Mouse (Mus musculus) spleen, postnatal 4 days (tissue): Measurements from ENCODE around the gene Phb2.

Experiments
- DNase-seq, 2 experiments: peaks; one replicate each; pipeline ENCODE4 v3.0.0; 2022; ENCODE audit warnings: low spot score in 2 of 2

Phb2 gene

GRCm38 (mm10) chr6:124722876-124723473 lies 10.8 kb downstream of the Phb2 start:
- no peak for DNase-seq

- no peak for DNase-seq
Observed at GRCm38 (mm10) chr6:124723541-124723940, 11.4 kb downstream of the Phb2 start.

- no peak for DNase-seq
Observed at GRCm38 (mm10) chr6:124724472-124724871, 12.3 kb downstream of the Phb2 start.

- no peak for DNase-seq
Observed at GRCm38 (mm10) chr6:124728621-124729020, 16.5 kb downstream of the Phb2 start.

- no peak for DNase-seq
Observed at GRCm38 (mm10) chr6:124729850-124730705, 17.9 kb downstream of the Phb2 start.

- DNase-seq, result no peak
Observed at GRCm38 (mm10) chr6:124731038-124731437, 18.9 kb downstream of the Phb2 start.

DNA sequence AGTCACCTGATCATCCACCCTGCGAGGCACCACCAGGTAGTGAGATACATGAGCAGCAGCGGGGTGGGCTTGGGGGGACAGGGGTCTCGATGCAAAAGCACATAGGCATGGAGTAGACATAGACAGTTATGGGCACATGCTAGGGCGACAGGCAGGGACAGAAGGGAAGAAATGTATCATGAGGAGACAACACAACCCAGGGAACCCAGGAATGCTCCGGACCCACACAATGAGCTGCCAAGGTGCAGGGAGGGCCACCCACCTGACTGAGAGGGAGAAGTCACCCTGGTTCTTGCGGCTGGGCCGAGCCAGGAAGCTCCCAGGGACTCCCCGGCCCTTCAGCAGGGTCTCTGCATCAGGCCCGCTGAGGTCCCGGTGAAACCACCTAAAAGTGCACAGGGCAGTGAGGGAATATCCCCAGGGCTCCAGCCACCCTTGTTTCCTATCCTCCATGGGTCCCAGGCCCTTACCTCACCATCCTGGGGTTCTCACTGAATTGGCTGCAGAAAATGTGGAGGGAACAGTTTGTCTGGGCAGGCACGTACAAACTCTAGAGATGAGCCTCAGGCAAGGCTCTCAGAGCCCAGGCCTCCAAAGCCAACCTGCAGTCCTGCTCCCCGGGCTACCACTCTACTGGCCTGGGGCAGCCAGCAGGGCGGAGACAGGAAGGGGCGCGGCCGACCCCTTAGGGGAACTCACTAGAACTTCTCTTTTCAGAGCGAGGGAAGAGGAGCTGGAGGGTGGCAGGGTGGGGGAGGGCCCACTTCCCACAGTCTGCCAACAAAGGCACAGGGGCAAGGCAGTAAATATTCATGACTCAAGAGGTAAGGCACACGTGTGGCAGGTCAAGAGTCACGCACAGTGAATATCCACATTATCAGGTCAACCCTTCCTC lies 20.6 kb downstream of the Phb2 start:
- DNase-seq, result peak; percentile 85 to 90

DNA sequence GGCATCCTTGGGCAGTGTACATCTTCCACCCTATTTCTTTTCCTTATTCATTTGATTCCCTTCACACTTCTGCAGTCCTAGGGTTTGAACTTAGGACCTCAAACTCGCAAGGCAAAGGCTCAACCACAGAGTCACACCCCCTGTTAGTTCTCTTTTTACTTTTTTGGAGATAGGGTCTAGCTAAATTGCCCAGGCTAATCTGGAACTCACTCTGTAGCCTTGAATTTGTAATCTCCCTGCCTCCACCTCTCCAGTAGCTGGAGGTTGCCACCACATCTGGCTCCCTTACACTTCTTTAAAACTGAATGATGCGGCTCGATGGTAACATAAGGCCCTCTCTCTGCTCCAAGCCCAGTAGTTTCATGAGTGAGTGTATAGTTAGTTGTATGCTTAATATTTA lies 22.3 kb downstream of the Phb2 start:
- no peak for DNase-seq

DNA sequence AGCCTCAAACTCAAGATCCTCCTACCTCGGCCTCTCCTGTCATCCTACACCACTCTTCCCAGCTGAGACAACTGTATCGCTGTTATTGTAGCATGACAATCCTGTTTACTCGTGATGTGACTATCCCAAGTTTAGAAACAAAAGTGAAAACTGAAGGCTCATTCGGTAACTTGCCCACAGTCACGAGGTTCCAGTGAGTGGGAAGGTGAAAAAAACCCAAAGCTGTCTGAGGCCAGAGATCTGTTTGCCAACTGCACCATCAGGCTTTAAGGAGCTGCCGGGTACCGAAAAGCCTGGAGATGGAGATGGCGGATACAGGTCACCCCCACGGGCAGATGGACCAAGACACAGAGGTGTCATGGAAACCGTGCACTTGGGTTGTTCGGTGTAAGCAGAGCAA lies 24.9 kb downstream of the Phb2 start:
- DNase-seq, result no peak

- DNase-seq, result peak in 1 of 2 experiments; percentile 75
Observed at GRCm38 (mm10) chr6:124738511-124739023, 26.4 kb downstream of the Phb2 start, which contains the start of gene Ptpn6. TSS of gene Ptpn6 (minus strand) at chr6:124738714.

- DNase-seq, result peak in 1 of 2 experiments; percentile 70
Observed at GRCm38 (mm10) chr6:124739231-124739796, 27.2 kb downstream of the Phb2 start.

- peak in 1 of 2 experiments; percentile 87 for DNase-seq
Observed at GRCm38 (mm10) chr6:124740211-124740887, 28.2 kb downstream of the Phb2 start.

- peak; percentile 85 to 92 for DNase-seq
Observed at GRCm38 (mm10) chr6:124740888-124741761, 29.0 kb downstream of the Phb2 start, which contains the start of gene Grcc10. TSS of gene Grcc10 (minus strand) at chr6:124741374.

DNA sequence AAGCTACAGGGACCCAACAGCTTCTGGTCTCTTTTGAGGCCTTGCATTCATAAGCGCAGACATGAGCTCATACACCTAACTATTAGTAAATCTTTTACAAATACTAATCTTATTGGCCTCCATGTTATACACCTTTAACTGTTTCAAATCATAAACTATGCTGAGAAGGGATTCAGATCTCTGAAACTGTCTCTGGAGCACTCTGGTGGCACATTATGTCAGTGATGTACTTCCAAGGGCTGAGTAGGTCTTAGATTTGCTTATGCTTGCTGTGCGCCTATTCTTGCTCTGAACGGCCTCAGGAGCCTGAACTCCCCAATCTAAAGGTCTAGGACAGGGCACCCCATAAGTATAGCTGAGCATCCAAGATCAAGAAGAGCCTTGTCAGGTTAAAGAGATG lies 29.7 kb downstream of the Phb2 start:
- no peak for DNase-seq

DNA sequence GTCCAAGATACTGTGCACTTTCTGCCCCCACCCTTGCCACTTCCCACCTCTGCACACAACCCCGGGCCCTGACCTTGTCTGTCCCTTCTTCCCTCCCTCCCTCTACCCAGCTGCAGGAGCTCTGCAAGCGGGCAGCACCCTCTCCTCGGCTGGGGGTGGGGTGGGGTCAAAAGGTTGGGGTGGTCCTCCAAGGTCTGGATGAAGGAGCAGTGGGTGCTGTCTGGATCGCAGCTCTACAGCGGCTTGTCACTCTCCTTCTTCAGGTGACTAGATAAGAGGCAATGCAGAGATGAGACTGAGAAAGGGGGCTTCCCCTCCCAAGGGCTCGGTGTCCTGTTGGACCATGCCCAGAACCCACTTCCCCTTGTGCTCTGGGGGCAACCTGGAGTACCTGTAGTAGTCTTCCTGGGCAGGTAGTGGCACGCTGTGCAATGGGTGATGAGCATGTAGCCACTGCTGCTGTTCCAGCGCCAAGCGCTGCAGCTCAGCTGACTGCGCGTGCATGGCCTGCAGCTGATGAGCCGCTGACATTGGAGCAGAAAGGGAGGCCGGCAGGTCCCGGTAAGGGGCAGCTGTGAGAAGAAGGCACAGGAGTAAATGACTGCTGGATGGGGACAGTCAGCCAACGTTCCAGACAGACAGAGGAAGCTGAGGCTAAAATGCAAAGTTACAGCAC lies 30.8 kb downstream of the Phb2 start:
- no peak for DNase-seq

DNA sequence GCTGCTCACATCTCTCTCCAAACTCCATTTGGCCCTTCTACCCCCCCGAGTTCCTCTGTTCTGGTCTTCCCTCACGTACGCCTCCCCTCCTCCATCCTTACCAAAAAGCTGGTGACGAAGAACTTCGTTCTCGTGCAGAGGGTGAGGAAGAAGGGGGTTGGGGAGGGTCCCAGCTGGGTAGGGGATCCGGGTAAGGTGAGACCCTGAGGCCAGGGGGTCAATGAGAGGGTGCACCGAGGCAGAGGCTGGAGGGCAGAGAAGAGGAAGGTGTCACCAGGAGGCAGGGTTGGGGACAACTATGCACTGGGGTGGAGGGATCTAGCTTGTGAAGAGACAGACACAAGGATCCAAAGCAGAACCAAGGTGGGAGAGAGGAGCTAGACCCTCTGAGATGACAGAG lies 31.5 kb downstream of the Phb2 start:
- DNase-seq, result no peak

- DNase-seq, result no peak
Observed at GRCm38 (mm10) chr6:124744755-124745321, 32.7 kb downstream of the Phb2 start.

DNA sequence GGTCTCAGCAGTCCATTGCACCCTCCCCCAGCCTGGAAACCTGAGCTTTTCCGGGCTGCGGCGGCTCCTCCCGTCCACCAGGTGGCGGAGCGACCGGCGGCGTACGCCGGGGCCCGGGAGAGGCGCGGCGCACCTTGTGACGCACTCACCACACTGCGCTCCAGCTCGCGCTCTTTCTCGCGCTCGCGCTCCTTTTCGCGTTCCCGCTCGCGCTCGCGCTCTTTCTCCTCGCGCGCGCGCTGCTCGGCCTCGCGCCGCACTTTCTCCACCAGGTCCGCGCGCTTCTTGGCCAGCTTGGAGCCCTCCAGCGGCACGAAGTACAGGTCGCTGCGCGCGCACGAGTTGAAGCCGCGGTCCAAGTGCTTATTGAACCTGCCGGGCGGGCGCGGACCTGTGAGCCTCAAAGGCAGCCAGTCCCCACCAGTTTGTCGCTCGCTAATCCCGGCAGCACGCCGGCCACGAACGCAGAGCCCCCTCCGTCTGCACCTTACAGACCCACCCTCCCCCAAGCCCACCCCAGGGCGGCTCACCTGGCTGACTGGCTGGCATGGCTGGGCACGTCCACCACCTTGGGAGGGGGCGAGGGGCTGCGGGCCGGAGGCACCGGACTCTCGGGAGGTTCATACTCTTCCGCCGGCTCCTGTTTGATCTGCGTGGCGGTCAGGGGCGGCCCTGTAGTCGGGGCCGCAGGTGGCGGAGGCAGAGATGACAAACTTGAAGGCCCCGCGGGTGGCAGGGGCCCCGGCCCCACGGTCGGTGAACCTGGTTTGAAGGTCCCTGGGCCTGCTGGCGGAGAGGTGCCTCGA lies 33.6 kb downstream of the Phb2 start:
- DNase-seq, result peak; percentile 93 to 98
